Mouse (Mus musculus) liver, postnatal 0 days (tissue): ENCODE data around the gene 1110051M20Rik. TPM values are rescaled to one million over a fixed set of nuclear protein-coding genes. Genes with fewer than 3 reads are reported as not detected.
A peak's percentile ranks its signal among the peaks of the same experiment; 100 is the strongest.

ENCODE experiments used
- ATAC-seq: fragments of 200-750 bp; cut with Nextera tagmentation; 2 replicates; pipeline ENCODE4 v1.8.0; 2017; ENCODE audit warnings: mild to moderate bottlenecking, moderate library complexity
- DNase-seq: peaks from one replicate; pipeline ENCODE4 v3.0.0-alpha.2; 2016
- H3K27ac ChIP-seq: fragments of 300-500 bp; sonication (generic); 2 replicates; pipeline ENCODE4 v1.5.1; 2014; ENCODE audit warnings: antibody characterized with exemption, moderate library complexity, mild to moderate bottlenecking, low read depth
- H3K27me3 ChIP-seq: fragments of 300-500 bp; sonication (generic); 2 replicates; pipeline ENCODE4 v1.6.1; 2014; ENCODE audit warnings: low read length, control low read depth, mixed read lengths; ENCODE audit not compliant: insufficient read depth
- H3K36me3 ChIP-seq: fragments of 300-500 bp; sonication (generic); replicated peaks from 2 replicates; pipeline ENCODE4 v1.6.1; 2014; ENCODE audit warnings: mild to moderate bottlenecking, control low read depth, low read length, moderate library complexity, mixed read lengths; ENCODE audit not compliant: insufficient read depth
- H3K4me1 ChIP-seq: fragments of 300-500 bp; sonication (generic); 2 replicates; pipeline ENCODE4 v1.6.1; 2014; ENCODE audit warnings: antibody characterized with exemption, mild to moderate bottlenecking, control low read depth; ENCODE audit not compliant: insufficient read depth
- H3K4me2 ChIP-seq: fragments of 300-500 bp; sonication (generic); 2 replicates; pipeline ENCODE4 v1.6.1; 2014; ENCODE audit warnings: low read depth, mild to moderate bottlenecking, low read length, moderate library complexity, mixed read lengths
- H3K4me3 ChIP-seq: fragments of 300-500 bp; sonication (generic); 2 replicates; pipeline ENCODE4 v1.5.1; 2014; ENCODE audit warnings: low read depth, low read length
- H3K9ac ChIP-seq: fragments of 300-500 bp; sonication (generic); replicated peaks from 2 replicates; pipeline ENCODE4 v1.6.1; 2014; ENCODE audit warnings: mild to moderate bottlenecking, moderate library complexity
- H3K9me3 ChIP-seq: fragments of 300-500 bp; sonication (generic); 2 replicates; pipeline ENCODE4 v1.6.1; 2016; ENCODE audit warnings: mild to moderate bottlenecking, control low read depth, low read length, mixed read lengths
- CTCF ChIP-seq: sonication (generic); IDR thresholded peaks from 2 replicates; pipeline ENCODE4 v1.5.1; 2016; ENCODE audit warnings: antibody characterized with exemption, low read depth
- EP300 ChIP-seq: IDR thresholded peaks from 2 replicates; pipeline ENCODE4 v1.6.1; 2016; ENCODE audit warnings: antibody characterized with exemption, low read depth, mild to moderate bottlenecking
- WGBS: fragments of 180-500 bp; shearing (Covaris S2); extraction: QIAGEN DNeasy Blood & Tissue Kit; methylation state at CpG from one replicate; pipeline ENCODE4 v1.1.7; 2014; ENCODE audit not compliant: insufficient replicate concordance; 5-methylcytosine and 5-hydroxymethylcytosine counted together
- polyA plus RNA-seq: library from polyadenylated mRNA; unstranded; fragments of >200 nt; fragmentation: Nextera tagmentation; extraction: Ambion mirVana; gene quantifications from 2 replicates; pipeline ENCODE4 v1.2.1, GENCODE M21; 2015

The 1110051M20Rik gene
- polyA plus RNA-seq, 1 experiment from 2014 or later, result 5.5 TPM

DNA sequence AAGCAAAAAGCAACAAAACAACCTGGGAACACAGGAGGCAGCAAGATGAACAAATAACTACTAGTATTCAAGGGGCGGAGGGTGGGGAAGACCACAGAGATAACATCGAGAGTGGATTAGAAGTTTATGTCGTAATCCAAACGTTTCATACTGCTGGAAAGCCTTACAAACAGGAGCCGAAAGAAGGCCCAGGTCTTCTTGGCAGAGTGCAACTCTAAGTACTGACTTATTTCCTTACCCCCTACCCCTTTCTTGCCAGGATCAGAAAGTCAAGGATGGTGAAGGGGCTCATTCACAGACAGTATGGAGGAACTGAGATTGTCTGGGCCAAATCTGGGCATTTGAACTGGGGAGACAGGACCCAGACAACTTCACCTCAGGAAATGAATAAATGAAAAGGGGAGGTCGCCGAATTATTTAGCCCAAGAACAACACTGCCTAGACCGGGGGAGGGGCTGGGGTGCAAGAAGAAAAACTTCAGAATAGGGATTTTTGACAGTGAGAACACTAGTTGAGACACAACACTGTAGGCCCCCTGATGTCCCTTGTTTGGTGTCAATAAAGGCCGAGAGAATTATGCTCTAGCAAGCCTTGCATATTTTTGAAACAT is 12.1 kb upstream of the 1110051M20Rik start:
- peak overlapping the region; percentile 90 for H3K4me2 ChIP-seq
- H3K4me1 ChIP-seq, result peaks cover 26% of the 10 kb centered on the region
- H3K9me3 ChIP-seq, result no peaks in the 10 kb centered on the region
- WGBS, result 41% methylated on average over 9 of the region's 9 CpGs
- H3K4me3 ChIP-seq, result peak overlapping the region; percentile 66; the same call in 1 of the 2 replicates
- peak overlapping the region; percentile 82; the same call in 1 of the 2 replicates for H3K27ac ChIP-seq
- no peak for DNase-seq
- H3K9ac ChIP-seq, result no peak overlapping the region
- no peaks in the 10 kb centered on the region for H3K36me3 ChIP-seq
- ATAC-seq, result no peak
- peaks cover 30% of the 10 kb centered on the region for H3K27me3 ChIP-seq
- TF ChIP-seq EP300 (no peak), CTCF (no peak)

DNA sequence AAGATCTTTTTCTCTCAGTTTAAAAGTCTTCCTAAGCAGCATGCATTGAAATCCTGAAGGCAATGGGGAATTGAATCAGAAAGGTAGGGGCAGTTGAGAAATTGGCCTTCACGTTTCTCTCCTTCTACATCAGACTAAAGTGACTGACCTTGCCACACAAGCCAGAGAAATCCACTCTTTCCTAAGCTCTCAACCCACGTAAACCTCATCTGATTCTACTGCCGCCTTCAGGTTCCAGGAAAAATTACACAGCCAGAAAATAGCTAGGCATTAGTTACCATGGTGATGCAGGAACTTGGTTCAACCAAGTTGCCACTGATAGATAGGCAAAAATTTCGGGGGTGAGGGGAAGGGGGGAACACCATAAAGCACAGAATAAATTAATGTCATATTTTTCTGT is 11.3 kb upstream of the 1110051M20Rik start:
- H3K4me1 ChIP-seq, result peaks cover 26% of the 10 kb centered on the region
- no peaks in the 10 kb centered on the region for H3K9me3 ChIP-seq
- H3K9ac ChIP-seq, result no peak overlapping the region
- no peak overlapping the region for H3K4me2 ChIP-seq
- H3K27ac ChIP-seq, result no peak overlapping the region
- DNase-seq (no peak), ATAC-seq (no peak; the same call in 1 of the 2 replicates)
- H3K36me3 ChIP-seq, result no peaks in the 10 kb centered on the region
- no peak overlapping the region for H3K4me3 ChIP-seq
- TF ChIP-seq EP300 (no peak), CTCF (peak; percentile 80)
- peaks cover 30% of the 10 kb centered on the region for H3K27me3 ChIP-seq
- 3% methylated on average over 4 of the region's 4 CpGs for WGBS

DNA sequence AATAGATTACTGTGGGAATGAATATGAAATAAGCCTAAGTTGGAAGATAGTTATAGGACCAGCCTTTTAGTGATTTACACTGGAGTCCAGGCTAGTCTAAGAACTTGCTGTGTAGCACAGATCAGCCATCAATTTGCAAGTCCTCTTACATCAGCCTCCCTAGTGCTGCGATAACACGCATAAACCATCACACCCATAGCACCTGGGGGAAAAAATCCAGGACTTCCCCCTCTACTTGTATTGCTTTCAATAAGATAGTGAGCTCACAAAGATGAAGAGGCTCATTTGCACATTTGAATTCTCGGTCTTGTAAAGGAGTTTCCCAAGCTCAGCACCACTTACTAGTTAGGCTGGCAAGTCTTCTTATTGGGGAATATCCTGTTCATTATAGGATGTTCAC is 9.9 kb upstream of the 1110051M20Rik start:
- TF ChIP-seq CTCF (no peak), EP300 (no peak)
- WGBS, result 69% methylated on average over 3 of the region's 3 CpGs
- peaks cover 27% of the 10 kb centered on the region for H3K27me3 ChIP-seq
- H3K4me3 ChIP-seq, result no peak overlapping the region
- DNase-seq, result no peak
- H3K4me2 ChIP-seq, result no peak overlapping the region
- H3K4me1 ChIP-seq, result peaks cover 25% of the 10 kb centered on the region
- no peaks in the 10 kb centered on the region for H3K9me3 ChIP-seq
- no peak overlapping the region for H3K27ac ChIP-seq
- H3K9ac ChIP-seq, result no peak overlapping the region
- H3K36me3 ChIP-seq, result no peaks in the 10 kb centered on the region
- ATAC-seq, result no peak

DNA sequence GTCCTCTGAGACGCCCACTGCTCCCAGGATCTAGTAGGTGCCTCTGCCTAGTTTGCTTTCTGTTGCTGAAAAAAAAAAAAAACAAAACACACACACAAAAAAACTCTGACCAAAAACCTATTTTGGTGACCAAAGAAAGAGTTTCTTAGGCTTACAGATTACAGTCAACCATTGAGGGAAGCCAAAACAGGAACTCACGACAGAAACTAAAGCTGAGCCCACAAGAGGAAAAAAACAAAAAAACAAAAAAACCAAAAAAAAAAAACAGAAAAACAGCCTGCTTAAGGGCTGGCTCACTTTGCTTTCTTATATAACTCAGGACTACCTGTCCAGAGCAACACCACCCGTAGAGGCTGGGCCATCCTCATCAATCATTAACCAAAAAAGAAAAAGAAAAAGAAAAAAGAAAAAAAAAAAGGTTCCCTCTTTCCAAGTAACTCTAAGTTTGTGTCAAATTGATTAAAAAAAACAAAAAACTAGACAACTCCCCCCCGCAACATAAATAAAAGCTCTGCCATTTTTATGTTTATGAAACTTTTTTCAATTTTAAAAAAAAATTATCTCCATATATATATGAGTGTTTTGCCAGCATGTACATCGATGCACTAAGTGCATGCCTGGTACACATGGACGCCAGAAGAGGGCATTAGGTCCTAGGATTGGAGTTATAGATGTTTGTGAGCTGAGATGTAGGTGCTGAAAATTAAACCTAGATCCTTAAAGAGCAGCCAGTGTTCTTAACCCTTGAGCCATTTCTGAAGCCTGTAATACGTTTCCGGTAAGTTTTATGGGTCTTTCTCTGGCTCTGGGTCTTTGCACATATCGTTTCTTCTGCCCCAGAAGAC is 8.9 kb upstream of the 1110051M20Rik start:
- Histone ChIP-seq H3K4me1 (peaks cover 16% of the 10 kb centered on the region; the same call in 1 of the 2 replicates), H3K4me3 (no peak overlapping the region), H3K9me3 (no peaks in the 10 kb centered on the region), H3K27ac (no peak overlapping the region; the same call in 1 of the 2 replicates), H3K9ac (no peak overlapping the region), H3K4me2 (no peak overlapping the region), H3K36me3 (no peaks in the 10 kb centered on the region), H3K27me3 (peaks cover 18% of the 10 kb centered on the region)
- no peak for ATAC-seq
- 59% methylated on average over 9 of the region's 9 CpGs for WGBS
- no peak for TF ChIP-seq EP300
- TF ChIP-seq CTCF, result no peak
- no peak for DNase-seq

DNA sequence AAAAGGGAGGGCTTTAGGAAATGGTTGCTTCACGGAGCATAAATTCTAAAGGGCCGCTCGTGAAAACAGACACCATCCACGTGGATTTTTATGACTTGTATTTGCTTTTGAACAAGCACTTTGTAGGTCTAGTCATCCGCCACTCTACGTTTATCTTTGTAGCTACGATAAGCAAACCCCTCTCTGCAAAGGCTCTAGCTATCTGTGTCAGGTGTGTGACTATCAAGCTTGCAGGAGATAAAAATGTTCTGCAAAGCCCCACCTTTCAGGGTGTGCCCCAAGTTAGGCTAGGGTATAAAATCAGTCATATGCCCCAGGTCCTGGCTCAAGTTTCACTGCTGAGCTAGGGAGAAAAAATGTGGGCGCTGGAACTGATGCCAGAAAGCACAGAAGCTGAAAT is 8.2 kb upstream of the 1110051M20Rik start:
- Histone ChIP-seq H3K9me3 (no peaks in the 10 kb centered on the region), H3K4me2 (no peak overlapping the region), H3K36me3 (no peaks in the 10 kb centered on the region), H3K27me3 (0 out of 2 replicates have a peak, but pooled peaks cover 10% of the 10 kb centered on the region), H3K9ac (no peak overlapping the region), H3K27ac (no peak overlapping the region), H3K4me1 (peaks cover 8% of the 10 kb centered on the region; the same call in 1 of the 2 replicates), H3K4me3 (no peak overlapping the region)
- TF ChIP-seq EP300 (no peak), CTCF (no peak)
- no peak for ATAC-seq
- DNase-seq, result no peak
- 35% methylated on average over 8 of the region's 8 CpGs for WGBS

DNA sequence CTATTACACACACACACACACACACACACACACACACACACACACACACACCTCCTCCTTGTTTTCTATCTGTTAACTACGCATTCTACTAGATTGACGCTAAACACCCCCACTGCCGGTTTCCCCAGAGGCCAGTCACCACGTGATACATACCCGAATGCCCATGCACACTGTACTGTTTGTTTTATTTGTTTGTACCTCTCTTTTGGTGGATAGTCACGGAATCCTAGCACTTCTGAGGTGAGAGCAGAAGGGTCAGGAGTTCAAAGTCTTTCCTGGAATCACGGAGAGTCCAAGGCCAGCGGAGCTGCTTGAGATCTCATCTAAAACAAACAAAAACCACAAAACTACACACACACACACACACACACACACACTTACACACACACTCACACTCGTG is 5.8 kb upstream of the 1110051M20Rik start:
- H3K4me2 ChIP-seq, result no peak overlapping the region
- TF ChIP-seq CTCF (no peak), EP300 (no peak)
- no peak overlapping the region for H3K9ac ChIP-seq
- H3K36me3 ChIP-seq, result no peaks in the 10 kb centered on the region
- no peak overlapping the region for H3K4me3 ChIP-seq
- 0 out of 2 replicates have a peak overlapping the region, but pooled peaks have one; percentile 7 for H3K27ac ChIP-seq
- 0 out of 2 replicates have a peak, but pooled peaks cover 6% of the 10 kb centered on the region for H3K4me1 ChIP-seq
- no peaks in the 10 kb centered on the region for H3K9me3 ChIP-seq
- 51% methylated on average over 9 of the region's 9 CpGs for WGBS
- ATAC-seq (peak; percentile 90), DNase-seq (peak; percentile 33)
- H3K27me3 ChIP-seq, result no peaks in the 10 kb centered on the region
